Mouse (Mus musculus): ENCODE data around the gene Opn3. TPM values are rescaled to one million over a fixed set of nuclear protein-coding genes. Genes with fewer than 3 reads are reported as not detected.

Opn3 gene
- polyA plus RNA-seq, 1 experiment from 2014 or later, result 11.3 TPM

- H3K9me3 ChIP-seq (ENCODE audit: control insufficient read depth, low read length), result no peaks in the 10 kb centered on the region
- WGBS, result 78% methylated on average over 3 of the region's 3 CpGs
- no peaks in the 10 kb centered on the region for H3K4me1 ChIP-seq (replicated peaks; ENCODE audit: control insufficient read depth, insufficient read depth, low read length)
- no peaks in the 10 kb centered on the region for H3K36me3 ChIP-seq (ENCODE audit: control insufficient read depth, insufficient read depth, low read length)
- no peaks in the 10 kb centered on the region for H3K27me3 ChIP-seq (replicated peaks; ENCODE audit: control insufficient read depth, insufficient read depth, low read length)
- no peak overlapping the region for H3K4me2 ChIP-seq (ENCODE audit: low read length)
- no peak overlapping the region for H3K9ac ChIP-seq (ENCODE audit: low read length)
- ATAC-seq (replicated peaks; ENCODE audit: low FRiP score, low TSS enrichment, low read depth) (no peak), DNase-seq (ENCODE audit: low spot score) (no peak)
- H3K27ac ChIP-seq (ENCODE audit: low read depth), result no peak overlapping the region
- H3K4me3 ChIP-seq (ENCODE audit: low read depth, low read length), result no peak overlapping the region
These were observed 6.8 kb upstream of the Opn3 start for GRCm38 (mm10) chr1:175699375-175699774.

- Histone ChIP-seq H3K27me3 (replicated peaks; ENCODE audit: control insufficient read depth, insufficient read depth, low read length) (no peaks in the 10 kb centered on the region), H3K27ac (ENCODE audit: low read depth) (no peak within 1 kb of the TSS), H3K9me3 (ENCODE audit: control insufficient read depth, low read length) (no peaks in the 10 kb centered on the region), H3K4me2 (ENCODE audit: low read length) (no peak within 1 kb of the TSS), H3K9ac (ENCODE audit: low read length) (no peak within 1 kb of the TSS), H3K36me3 (ENCODE audit: control insufficient read depth, insufficient read depth, low read length) (no peaks in the 10 kb centered on the region), H3K4me1 (replicated peaks; ENCODE audit: control insufficient read depth, insufficient read depth, low read length) (no peaks in the 10 kb centered on the region), H3K4me3 (ENCODE audit: low read depth, low read length) (no peak within 1 kb of the TSS)
- ATAC-seq (replicated peaks; ENCODE audit: low FRiP score, low TSS enrichment, low read depth) (no peak), DNase-seq (ENCODE audit: low spot score) (no peak)
- WGBS, result 63% methylated on average over 1 of the region's 1 CpGs
These were observed 5.7 kb upstream of the Opn3 start, which contains the start of gene Wdr64 for GRCm38 (mm10) chr1:175698293-175698692. Wdr64 (plus strand) TSS chr1:175698593.

GRCm38 (mm10) chr1:175693429-175693960, 919 bp upstream of the Opn3 start:
- ATAC-seq (replicated peaks; ENCODE audit: low FRiP score, low TSS enrichment, low read depth) (0 out of 2 replicates have a peak, but pooled peaks have one; percentile 1), DNase-seq (ENCODE audit: low spot score) (peak; percentile 58)
- H3K4me1 ChIP-seq (replicated peaks; ENCODE audit: control insufficient read depth, insufficient read depth, low read length), result peaks cover 8% of the 10 kb centered on the region; the same call in 1 of the 2 replicates
- H3K27ac ChIP-seq (ENCODE audit: low read depth), result no peak overlapping the region
- H3K36me3 ChIP-seq (ENCODE audit: control insufficient read depth, insufficient read depth, low read length), result no peaks in the 10 kb centered on the region
- 40% methylated on average over 12 of the region's 12 CpGs for WGBS
- H3K4me3 ChIP-seq (ENCODE audit: low read depth, low read length), result peak overlapping the region; percentile 72
- no peaks in the 10 kb centered on the region for H3K27me3 ChIP-seq (replicated peaks; ENCODE audit: control insufficient read depth, insufficient read depth, low read length)
- H3K4me2 ChIP-seq (ENCODE audit: low read length), result peak overlapping the region; percentile 76
- H3K9ac ChIP-seq (ENCODE audit: low read length), result peak overlapping the region; percentile 32; the same call in 1 of the 2 replicates
- H3K9me3 ChIP-seq (ENCODE audit: control insufficient read depth, low read length), result no peaks in the 10 kb centered on the region

- H3K27ac ChIP-seq (ENCODE audit: low read depth), result no peak overlapping the region
- H3K9ac ChIP-seq (ENCODE audit: low read length), result peak overlapping the region; percentile 32; the same call in 1 of the 2 replicates
- WGBS, result 1% methylated on average over 17 of the region's 17 CpGs
- no peaks in the 10 kb centered on the region for H3K27me3 ChIP-seq (replicated peaks; ENCODE audit: control insufficient read depth, insufficient read depth, low read length)
- DNase-seq (ENCODE audit: low spot score), result no peak
- no peaks in the 10 kb centered on the region for H3K9me3 ChIP-seq (ENCODE audit: control insufficient read depth, low read length)
- peaks cover 8% of the 10 kb centered on the region; the same call in 1 of the 2 replicates for H3K4me1 ChIP-seq (replicated peaks; ENCODE audit: control insufficient read depth, insufficient read depth, low read length)
- ATAC-seq (replicated peaks; ENCODE audit: low FRiP score, low TSS enrichment, low read depth), result no peak; the same call in none of the 2 replicates
- H3K36me3 ChIP-seq (ENCODE audit: control insufficient read depth, insufficient read depth, low read length), result peaks cover under 1% of the 10 kb centered on the region; the same call in 1 of the 2 replicates
- H3K4me2 ChIP-seq (ENCODE audit: low read length), result peak overlapping the region; percentile 76
- H3K4me3 ChIP-seq (ENCODE audit: low read depth, low read length), result peak overlapping the region; percentile 72
These were observed 403 bp upstream of the Opn3 start for GRCm38 (mm10) chr1:175692997-175693361.

GRCm38 (mm10) chr1:175691686-175692245, 810 bp downstream of the Opn3 start:
- peaks cover 12% of the 10 kb centered on the region; the same call in 1 of the 2 replicates for H3K36me3 ChIP-seq (ENCODE audit: control insufficient read depth, insufficient read depth, low read length)

GRCm38 (mm10) chr1:175680995-175681394, 11.6 kb downstream of the Opn3 start:
- Histone ChIP-seq H3K4me1 (replicated peaks; ENCODE audit: control insufficient read depth, insufficient read depth, low read length) (no peaks in the 10 kb centered on the region), H3K27me3 (replicated peaks; ENCODE audit: control insufficient read depth, insufficient read depth, low read length) (no peaks in the 10 kb centered on the region), H3K9me3 (ENCODE audit: control insufficient read depth, low read length) (no peaks in the 10 kb centered on the region), H3K4me2 (ENCODE audit: low read length) (no peak overlapping the region), H3K4me3 (ENCODE audit: low read depth, low read length) (no peak overlapping the region), H3K27ac (ENCODE audit: low read depth) (no peak overlapping the region), H3K36me3 (ENCODE audit: control insufficient read depth, insufficient read depth, low read length) (peaks cover 7% of the 10 kb centered on the region), H3K9ac (ENCODE audit: low read length) (no peak overlapping the region)
- no peak for DNase-seq (ENCODE audit: low spot score)
- 82% methylated on average over 6 of the region's 6 CpGs for WGBS
- no peak for ATAC-seq (replicated peaks; ENCODE audit: low FRiP score, low TSS enrichment, low read depth)

More at GRCm38 (mm10) chr1:175691686-175692245, 810 bp downstream of the Opn3 start:
- Histone ChIP-seq H3K27ac (ENCODE audit: low read depth) (peak overlapping the region; percentile 59), H3K4me1 (replicated peaks; ENCODE audit: control insufficient read depth, insufficient read depth, low read length) (peaks cover 8% of the 10 kb centered on the region; the same call in 1 of the 2 replicates), H3K9me3 (ENCODE audit: control insufficient read depth, low read length) (no peaks in the 10 kb centered on the region), H3K9ac (ENCODE audit: low read length) (peak overlapping the region; percentile 78), H3K4me3 (ENCODE audit: low read depth, low read length) (peak overlapping the region; percentile 72), H3K27me3 (replicated peaks; ENCODE audit: control insufficient read depth, insufficient read depth, low read length) (no peaks in the 10 kb centered on the region), H3K4me2 (ENCODE audit: low read length) (peak overlapping the region; percentile 76)
- WGBS, result under 1% methylated on average over 22 of the region's 22 CpGs
- peak; percentile 75 for DNase-seq (ENCODE audit: low spot score)
- no peak for ATAC-seq (replicated peaks; ENCODE audit: low FRiP score, low TSS enrichment, low read depth)

- ATAC-seq (replicated peaks; ENCODE audit: low FRiP score, low TSS enrichment, low read depth) (no peak), DNase-seq (ENCODE audit: low spot score) (no peak)
- no peak overlapping the region for H3K4me3 ChIP-seq (ENCODE audit: low read depth, low read length)
- 87% methylated on average over 6 of the region's 6 CpGs for WGBS
- no peaks in the 10 kb centered on the region for H3K9me3 ChIP-seq (ENCODE audit: control insufficient read depth, low read length)
- H3K27me3 ChIP-seq (replicated peaks; ENCODE audit: control insufficient read depth, insufficient read depth, low read length), result no peaks in the 10 kb centered on the region
- no peak overlapping the region for H3K9ac ChIP-seq (ENCODE audit: low read length)
- no peak overlapping the region for H3K27ac ChIP-seq (ENCODE audit: low read depth)
- H3K36me3 ChIP-seq (ENCODE audit: control insufficient read depth, insufficient read depth, low read length), result no peaks in the 10 kb centered on the region
- H3K4me1 ChIP-seq (replicated peaks; ENCODE audit: control insufficient read depth, insufficient read depth, low read length), result no peaks in the 10 kb centered on the region
- no peak overlapping the region for H3K4me2 ChIP-seq (ENCODE audit: low read length)
These were observed 15.1 kb downstream of the Opn3 start for GRCm38 (mm10) chr1:175677459-175677858.

- Histone ChIP-seq H3K4me2 (ENCODE audit: low read length) (no peak overlapping the region), H3K36me3 (ENCODE audit: control insufficient read depth, insufficient read depth, low read length) (no peaks in the 10 kb centered on the region), H3K4me3 (ENCODE audit: low read depth, low read length) (no peak overlapping the region), H3K4me1 (replicated peaks; ENCODE audit: control insufficient read depth, insufficient read depth, low read length) (no peaks in the 10 kb centered on the region), H3K9ac (ENCODE audit: low read length) (no peak overlapping the region), H3K27me3 (replicated peaks; ENCODE audit: control insufficient read depth, insufficient read depth, low read length) (no peaks in the 10 kb centered on the region), H3K9me3 (ENCODE audit: control insufficient read depth, low read length) (no peaks in the 10 kb centered on the region), H3K27ac (ENCODE audit: low read depth) (no peak overlapping the region)
- ATAC-seq (replicated peaks; ENCODE audit: low FRiP score, low TSS enrichment, low read depth) (no peak), DNase-seq (ENCODE audit: low spot score) (no peak)
- WGBS, result 88% methylated on average over 6 of the region's 6 CpGs
These were observed 17.5 kb downstream of the Opn3 start for GRCm38 (mm10) chr1:175675116-175675515.
